Mouse (Mus musculus): Measurements from ENCODE around the gene Tmem178b. TPM values are rescaled to one million over a fixed set of nuclear protein-coding genes. Genes with fewer than 3 reads are reported as not detected.

Tmem178b gene
- total RNA-seq, 2 experiments from 2014 or later: not detected

DNA sequence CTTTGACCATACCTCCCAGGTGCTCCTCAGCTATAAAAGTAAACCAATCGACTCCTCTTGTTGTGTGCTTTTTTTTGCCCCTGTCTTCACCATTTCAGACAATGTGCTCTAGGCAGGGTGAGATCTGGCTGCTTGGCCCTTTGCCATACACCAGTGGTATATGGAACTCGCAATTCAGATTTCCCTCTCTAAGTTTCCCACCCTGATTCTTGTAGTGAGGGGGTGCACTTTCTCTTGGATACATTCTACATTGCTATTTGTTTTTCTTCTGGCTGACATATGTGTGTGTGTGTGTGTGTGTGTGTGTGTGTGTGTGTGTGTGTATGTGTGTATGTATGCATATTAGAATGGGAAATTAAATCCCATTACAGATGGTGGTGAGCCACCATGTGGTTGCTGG, 191.3 kb downstream of the Tmem178b start:
- ATAC-seq (replicated peaks; ENCODE audit: low FRiP score, poor library complexity, severe bottlenecking): no peak

DNA sequence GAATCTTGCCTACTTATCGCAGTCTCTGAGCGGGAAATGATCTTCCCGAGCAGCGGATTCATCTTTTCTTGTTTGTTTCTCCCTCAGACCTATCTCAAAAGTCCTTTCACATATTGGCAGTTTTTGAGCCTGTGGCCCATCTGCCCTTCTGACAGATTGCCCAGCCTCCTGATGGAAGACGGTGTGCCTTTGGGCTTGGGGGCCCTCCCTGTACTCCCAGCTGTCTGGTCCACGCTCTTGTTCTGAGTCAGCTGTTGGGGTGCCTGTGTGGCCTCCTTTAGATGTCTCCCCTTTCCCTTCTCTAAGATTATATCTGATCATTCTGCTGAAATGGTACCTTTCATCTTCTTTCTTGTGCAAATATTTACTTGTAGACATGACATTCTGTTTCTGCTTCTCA, 195.4 kb downstream of the Tmem178b start:
- ATAC-seq (replicated peaks; ENCODE audit: low FRiP score, poor library complexity, severe bottlenecking): no peak

DNA sequence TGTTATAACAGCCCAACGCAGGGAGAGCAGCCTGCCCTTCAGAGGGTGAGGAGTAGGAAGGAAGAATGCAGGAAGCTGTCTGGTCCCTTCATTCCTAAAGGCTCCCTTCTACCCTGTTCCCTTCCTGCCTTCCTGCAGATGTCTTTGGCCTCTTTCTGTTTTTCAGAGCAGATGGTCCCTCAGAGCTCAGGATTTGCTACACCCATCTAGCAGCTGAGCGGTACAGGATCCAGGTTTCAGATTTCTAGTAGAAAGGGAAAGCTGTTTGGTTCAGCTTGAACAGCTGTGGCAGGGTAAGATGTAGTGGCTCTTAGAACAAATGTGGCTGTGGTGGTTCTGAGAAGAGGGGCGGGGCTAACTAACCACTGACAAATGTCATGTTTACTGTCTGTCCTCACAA, 197.9 kb downstream of the Tmem178b start:
- no peak for ATAC-seq (replicated peaks; ENCODE audit: low FRiP score, poor library complexity, severe bottlenecking)

DNA sequence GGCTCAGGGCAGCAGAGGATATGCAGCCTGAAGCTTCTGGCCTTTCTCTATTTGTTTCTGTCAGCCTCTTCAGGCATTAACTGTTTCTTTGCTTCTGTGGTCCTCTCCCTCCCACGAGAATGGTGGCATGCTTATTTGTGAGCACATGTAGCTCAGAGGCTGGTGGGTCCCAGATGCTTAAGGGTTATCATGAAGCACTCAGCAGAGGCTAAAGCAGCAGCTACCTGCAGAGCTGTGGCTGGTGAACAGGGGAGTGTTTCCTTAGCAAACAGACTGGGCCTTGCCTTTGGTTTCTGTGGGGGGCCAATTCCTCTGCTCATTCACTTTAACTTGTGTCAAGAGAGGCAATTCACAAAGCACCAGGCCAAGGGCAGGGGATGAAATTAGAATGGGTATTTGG, 203.0 kb downstream of the Tmem178b start:
- ATAC-seq (replicated peaks; ENCODE audit: low FRiP score, poor library complexity, severe bottlenecking): no peak

DNA sequence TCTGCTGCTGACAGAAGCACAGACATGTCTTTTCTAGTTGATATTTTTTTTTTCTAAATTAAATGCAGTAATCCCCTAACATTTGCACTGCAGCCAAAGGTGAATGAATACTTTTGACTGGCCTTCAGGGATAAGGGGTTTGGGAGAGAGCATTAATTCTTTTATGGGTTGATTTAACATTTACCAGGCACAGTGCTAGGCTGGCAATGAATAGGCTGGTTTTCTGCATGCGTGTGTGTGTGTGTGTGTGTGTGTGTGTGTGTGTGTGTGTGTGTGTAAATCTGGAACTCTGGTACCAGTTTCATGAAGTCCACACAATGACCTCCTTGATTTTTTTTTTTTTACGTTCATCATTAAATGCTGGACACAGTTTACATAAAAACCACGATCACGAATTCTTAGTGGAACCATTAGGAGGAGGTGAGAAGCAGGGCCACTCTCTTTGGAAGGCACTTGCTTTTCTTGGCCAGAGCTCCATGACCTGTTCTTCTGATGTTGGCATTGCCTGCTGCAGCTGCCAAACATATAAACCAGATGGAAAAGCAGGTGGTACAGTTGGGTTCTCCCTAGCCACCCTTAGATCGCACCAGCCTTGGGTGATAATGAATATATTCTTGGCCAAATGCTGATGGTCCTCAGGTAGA, 203.7 kb downstream of the Tmem178b start:
- ATAC-seq (replicated peaks; ENCODE audit: low FRiP score, poor library complexity, severe bottlenecking): no peak

DNA sequence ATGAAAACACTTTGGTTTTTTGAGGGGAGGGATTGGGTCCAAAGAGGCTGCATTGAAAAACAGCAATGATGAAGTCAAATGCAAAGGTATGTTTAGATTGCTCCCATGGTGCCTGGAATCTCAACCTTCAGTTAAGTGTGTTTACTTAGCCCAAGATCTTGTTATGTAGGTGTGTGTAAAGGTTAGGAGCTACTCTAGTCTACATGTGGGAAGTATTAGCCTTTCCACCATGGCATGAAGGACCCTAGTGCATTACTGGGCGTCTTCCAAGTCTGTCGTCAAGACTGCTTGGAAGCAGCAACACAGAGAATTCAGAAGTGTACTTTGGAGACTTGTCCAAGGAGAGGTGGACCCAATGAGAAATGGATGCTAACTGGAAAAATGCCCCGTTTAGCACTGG, 205.3 kb downstream of the Tmem178b start:
- no peak for ATAC-seq (replicated peaks; ENCODE audit: low FRiP score, poor library complexity, severe bottlenecking)

DNA sequence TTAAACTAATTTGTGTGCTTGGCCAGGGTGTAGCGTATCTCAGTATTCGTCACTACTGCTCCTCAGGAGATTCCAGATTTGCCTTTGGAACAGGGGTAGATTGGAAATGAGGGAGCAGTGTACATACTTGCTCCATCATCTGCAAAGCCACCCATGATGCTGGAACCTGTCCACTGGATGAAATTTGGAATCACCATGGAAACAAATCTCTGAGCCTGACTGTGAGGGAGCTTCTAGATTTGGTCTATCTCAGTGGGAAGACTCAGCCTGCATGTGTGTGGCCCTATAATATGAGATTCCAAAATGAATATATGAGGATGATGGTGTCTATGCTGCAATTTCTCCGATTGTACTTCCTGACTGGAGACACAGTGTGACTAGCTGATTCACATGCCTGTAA, 210.7 kb downstream of the Tmem178b start:
- ATAC-seq (replicated peaks; ENCODE audit: low FRiP score, poor library complexity, severe bottlenecking): no peak

DNA sequence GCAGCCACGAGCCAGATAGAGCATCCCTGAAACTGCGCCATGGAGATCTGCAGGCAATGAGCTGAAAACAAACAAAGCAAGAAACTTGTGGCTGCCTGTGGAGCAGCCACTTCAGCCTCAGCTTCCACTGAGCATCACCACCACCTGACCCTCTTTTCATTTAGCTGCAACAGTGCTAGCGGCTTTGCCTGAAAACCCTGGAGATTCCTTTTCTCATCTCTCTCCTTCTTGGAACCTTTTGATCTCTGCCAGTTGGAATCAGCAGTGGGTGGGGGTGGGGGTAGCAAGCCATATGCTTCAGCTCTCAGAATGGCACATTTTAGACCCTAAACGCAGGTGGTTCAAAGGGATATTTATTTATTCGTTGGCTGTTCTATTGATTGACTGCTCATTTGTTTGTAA, 218.2 kb downstream of the Tmem178b start:
- no peak for ATAC-seq (replicated peaks; ENCODE audit: low FRiP score, poor library complexity, severe bottlenecking)

DNA sequence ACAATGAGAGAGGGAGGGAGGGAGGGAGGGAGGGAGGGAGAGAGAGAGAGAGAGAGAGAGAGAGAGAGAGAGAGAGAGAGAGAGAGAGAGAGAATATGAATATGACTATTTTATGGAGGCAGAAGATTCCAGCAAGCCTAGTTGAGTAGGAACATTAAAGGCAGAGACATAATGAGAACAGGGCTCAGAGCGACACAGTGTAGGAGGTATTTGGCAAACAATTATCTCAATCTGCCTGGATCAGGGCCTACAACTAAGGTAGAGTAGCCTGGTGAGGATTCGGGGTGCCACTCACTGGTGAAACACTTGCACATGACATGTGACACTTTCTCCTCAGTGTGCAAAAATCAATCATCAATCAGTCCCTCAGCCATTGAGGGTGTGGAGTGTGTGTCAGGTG, 225.4 kb downstream of the Tmem178b start:
- ATAC-seq (replicated peaks; ENCODE audit: low FRiP score, poor library complexity, severe bottlenecking): no peak

DNA sequence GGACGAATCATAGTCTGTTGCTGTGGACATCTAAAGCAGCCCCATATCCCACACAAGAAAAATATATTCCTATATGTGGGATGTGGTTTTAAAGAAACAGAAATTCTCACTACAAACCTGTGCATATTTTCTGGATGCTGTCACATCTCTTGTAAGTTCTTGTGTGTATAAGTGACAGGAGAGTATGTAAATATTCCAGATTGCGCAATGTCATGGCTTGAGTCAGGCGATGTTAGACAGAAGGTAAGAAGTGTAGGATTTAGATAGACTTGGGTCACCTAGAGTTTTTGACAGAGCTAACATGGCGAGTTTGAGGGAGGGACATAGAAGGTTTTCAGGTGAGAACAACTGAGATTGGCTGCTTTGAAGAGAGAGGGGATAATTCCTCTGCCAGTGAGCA, 228.7 kb downstream of the Tmem178b start:
- ATAC-seq (replicated peaks; ENCODE audit: low FRiP score, poor library complexity, severe bottlenecking): no peak

DNA sequence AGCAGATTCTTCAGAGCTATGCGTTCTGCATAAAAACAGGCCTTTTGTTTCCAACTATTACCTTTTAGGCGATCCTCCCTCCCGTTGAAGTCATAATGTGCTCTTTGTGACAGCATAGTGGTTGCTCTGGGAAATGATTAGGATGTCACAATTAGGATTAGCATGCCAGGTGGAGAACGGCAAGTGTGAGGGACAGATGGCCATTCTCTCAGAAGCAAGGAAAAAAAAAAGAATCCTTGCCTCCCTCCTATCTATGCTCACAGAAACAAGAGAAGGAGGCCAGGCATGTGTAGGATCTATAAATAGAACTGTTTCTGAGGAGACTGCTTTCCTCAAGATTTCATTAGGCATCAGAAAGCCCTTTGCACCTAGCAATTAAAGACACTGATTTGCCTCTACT, 229.8 kb downstream of the Tmem178b start:
- no peak for ATAC-seq (replicated peaks; ENCODE audit: low FRiP score, poor library complexity, severe bottlenecking)

DNA sequence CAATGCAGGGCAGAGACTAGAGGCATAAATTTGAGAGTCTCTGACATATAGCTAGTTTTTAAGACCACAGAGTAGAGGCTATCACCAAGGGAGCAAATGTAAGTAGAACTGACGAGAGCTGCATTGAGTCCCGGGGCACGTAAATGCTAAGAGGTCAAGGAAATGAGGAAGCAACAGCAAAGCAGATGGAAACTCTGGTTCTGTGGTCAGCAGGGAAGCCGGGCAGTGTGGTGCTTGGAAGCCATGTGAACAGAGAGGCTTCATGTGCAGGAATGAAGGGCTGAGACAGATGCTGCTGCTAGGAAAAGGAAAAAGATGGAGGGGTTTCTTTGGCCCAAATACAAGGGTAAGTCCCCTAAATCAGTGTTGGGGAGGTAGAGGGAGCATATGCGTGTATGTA, 237.0 kb downstream of the Tmem178b start:
- no peak for ATAC-seq (replicated peaks; ENCODE audit: low FRiP score, poor library complexity, severe bottlenecking)

DNA sequence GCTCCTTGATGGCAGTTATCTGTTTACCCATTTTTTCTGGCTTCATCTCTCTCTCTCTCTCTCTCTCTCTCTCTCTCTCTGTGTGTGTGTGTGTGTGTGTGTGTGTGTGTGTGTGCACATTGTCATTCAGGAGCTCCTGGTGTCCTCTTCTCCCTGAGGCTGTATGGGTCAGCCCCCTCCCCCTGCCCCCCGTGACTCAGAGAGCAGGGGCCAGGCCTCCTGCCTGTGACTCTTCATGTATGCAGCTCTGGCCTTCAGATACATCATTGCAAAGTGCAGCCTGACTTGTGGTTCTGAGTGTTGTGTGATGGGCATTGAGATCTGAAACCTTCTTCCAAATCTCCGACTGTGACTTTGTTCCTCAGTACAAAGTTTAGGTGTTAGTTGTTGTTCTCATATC, 237.7 kb downstream of the Tmem178b start:
- ATAC-seq (replicated peaks; ENCODE audit: low FRiP score, poor library complexity, severe bottlenecking): no peak

DNA sequence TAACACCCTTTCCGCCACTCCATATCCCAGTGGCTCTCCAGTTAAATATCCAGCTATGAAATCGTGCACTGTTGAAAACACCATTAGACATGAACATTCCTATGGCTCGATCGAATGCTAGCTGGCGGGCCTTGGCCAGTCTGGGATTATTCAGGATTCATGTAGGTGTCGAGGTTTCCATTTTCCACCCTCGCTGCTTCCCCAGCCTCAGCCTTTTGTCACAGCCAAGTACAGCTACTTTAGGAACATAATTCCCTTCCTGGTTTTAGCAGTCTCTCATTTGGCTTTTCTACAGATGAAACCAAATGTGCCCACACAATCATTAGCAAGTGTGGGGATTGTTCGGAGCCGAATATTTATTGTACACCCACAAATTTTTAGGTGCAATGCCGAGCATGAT, 239.4 kb downstream of the Tmem178b start:
- ATAC-seq (replicated peaks; ENCODE audit: low FRiP score, poor library complexity, severe bottlenecking): no peak

DNA sequence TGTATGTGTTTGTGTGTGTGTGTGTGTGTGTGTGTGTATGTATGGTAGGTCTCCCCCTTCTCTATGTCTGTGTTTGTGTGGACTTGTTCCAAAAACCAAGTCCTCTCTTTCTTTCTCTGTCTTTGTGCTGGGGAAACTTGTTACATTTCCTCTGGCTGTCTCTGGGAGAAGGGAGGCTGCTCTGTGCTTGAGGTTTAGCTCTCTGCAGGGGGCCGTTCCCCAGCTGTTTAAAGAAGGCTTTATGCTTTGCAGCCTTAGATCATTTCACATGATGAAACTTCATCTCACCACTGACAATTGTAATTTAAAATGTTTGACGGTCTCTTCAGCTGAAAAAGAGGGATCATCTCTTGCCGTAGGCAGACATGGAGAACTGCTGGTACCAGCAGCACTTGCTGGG, 243.2 kb downstream of the Tmem178b start:
- no peak for ATAC-seq (replicated peaks; ENCODE audit: low FRiP score, poor library complexity, severe bottlenecking)

DNA sequence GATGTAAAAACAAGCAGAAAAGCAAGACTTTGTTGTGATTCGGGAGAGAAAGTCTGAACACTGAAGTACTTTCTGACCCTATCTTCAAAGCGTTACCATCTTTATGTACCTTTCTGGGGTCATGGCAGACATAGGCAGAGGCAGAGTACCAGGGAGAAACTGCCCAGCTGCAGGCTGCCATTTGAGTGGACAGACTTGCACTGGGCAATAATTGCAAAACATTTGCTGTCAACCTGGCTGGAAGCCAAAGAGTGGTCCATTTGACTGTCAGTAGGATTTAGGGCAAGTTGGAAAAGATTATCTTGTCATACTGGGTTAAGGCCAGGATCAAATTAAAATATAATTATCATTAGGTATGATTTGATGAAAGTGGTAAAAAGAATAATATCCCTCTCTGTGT, 247.1 kb downstream of the Tmem178b start:
- no peak for ATAC-seq (replicated peaks; ENCODE audit: low FRiP score, poor library complexity, severe bottlenecking)

DNA sequence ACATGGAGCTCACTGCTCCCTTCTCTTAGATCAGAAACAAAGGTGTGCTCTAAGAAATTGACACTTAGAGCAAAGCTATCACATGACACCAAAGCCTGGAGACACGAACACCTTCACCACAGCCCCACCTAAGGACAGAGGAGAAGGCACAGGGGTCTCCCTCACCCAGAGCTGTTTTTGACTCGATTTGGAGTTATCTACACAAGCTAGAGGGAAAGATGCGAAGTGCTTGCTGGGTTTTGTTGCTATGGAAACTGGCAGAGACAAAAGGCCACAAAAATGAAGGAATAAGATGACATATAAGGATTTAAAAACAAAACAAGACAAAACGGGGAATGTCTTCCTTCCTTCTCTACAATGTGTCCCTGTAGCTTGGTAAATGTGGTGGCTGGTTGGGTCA, 248.4 kb downstream of the Tmem178b start:
- ATAC-seq (replicated peaks; ENCODE audit: low FRiP score, poor library complexity, severe bottlenecking): no peak

DNA sequence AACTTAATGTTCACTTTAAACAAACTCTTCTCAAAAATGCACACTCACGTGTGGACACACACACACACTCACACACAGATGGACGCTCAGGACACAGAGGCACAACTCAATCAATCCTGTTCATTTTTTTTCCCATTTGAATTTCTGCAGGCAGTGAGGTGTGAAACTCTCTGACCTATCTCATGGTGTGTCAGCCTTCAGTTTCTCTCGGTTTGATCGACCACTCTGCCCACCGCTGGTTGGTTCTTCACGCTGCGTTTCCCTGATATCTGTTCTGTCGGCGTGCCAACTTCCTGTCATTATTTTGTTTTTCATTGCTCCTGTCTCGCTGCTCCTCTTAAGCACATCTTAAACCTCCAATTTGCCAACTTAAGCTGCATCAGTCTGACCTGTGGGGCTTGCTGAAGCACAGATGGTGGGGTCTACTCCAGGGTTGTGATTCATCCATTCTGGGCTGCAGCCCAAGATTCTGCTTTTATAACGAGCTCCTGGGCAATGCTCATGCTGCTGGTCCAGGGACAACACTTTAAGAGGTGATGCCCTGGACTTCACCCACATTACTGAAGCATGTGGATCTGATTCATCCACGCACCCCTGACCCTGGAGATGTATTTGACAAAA, 250.1 kb downstream of the Tmem178b start:
- ATAC-seq (replicated peaks; ENCODE audit: low FRiP score, poor library complexity, severe bottlenecking): no peak

DNA sequence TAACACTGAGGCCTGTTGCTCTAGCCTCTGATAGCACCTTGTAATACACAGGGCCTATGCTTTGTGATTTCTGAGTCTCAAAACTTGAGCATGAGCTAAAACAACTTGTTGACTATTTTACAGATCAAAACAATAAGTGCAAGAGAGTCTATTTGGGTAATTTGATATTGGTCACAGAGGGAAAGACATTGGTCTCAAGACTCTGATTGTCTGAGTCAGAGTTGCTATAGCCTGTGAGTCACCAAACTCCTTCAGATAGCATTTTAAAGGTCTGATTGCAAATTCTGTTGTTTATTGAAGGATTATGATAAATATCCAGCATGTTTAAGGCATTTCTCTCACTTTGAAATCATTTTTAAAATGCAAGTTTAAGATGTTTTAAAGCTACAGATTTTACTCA, 250.9 kb downstream of the Tmem178b start:
- no peak for ATAC-seq (replicated peaks; ENCODE audit: low FRiP score, poor library complexity, severe bottlenecking)

DNA sequence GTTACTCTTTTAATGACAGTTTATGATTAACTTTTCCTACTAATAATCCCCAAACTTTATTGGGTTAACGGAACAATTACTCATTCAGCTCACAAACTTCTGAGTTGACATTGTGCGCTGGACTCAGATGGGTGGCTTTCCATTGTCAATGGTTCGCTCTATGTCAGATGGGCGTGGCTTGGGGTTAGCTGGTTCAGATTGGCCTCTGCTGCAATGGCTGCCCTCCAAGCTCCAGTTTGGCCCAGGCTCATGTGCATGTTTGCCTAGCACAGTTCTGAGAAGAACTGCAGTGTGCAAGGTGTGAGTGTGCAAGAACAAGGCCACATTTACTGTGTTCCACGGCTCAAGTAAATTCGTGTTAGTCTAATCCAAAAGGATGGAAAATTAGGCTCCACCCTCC, 255.6 kb downstream of the Tmem178b start:
- ATAC-seq (replicated peaks; ENCODE audit: low FRiP score, poor library complexity, severe bottlenecking): no peak

DNA sequence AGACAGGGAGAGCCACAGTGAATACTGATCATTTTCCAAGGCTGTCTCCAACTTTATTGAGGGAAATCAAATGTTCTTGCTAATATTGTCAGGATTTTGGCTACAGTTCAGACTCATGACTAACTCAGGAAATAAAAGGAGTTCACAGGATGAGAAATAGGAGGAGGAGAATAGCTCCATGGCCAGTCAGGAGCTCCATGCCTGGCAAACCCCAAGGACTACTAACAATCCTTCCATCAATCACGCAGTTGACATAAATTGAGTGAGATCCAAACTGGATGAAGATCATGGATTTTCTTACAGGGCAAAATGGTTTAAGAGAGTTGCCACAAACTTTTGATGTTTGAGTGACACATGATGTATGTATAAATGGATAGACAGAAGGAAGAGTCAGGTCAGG, 258.9 kb downstream of the Tmem178b start:
- no peak for ATAC-seq (replicated peaks; ENCODE audit: low FRiP score, poor library complexity, severe bottlenecking)

DNA sequence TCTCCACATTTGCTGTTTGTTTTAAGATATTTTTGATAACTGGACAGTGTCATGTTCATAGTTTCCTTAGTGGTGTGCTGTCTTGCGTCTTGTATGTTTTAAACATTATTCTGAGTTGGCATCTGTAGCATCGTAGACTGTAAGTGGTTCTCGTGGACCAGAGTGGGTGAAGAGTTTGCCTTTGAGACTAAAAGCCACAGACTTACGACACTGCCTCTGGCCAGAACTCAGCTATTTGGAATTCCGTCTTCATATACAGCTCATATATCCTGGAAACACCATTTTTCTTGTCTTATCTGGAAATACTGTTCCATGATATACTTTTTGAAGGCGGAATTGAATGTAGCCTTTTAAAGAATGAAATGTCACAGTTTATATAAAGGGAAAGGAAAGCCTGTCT, 260.4 kb downstream of the Tmem178b start:
- no peak for ATAC-seq (replicated peaks; ENCODE audit: low FRiP score, poor library complexity, severe bottlenecking)

Data from erythroblast, adult 5-6 weeks (primary cell).